Mouse (Mus musculus) frontal cortex, postnatal 10 days (tissue): ENCODE results near the gene Tiparp.

ENCODE experiments used
- DNase-seq, 2 experiments: peaks; one replicate each; pipeline ENCODE4 v3.0.0; 2022; ENCODE audit warnings: low spot score in 2 of 2, mixed read lengths in 1 of 2

Gene Tiparp

GRCm38 (mm10) chr3:65529471-65530215 is 1.4 kb downstream of the Tiparp start:
- peak; percentile 18 to 29 for DNase-seq

DNA sequence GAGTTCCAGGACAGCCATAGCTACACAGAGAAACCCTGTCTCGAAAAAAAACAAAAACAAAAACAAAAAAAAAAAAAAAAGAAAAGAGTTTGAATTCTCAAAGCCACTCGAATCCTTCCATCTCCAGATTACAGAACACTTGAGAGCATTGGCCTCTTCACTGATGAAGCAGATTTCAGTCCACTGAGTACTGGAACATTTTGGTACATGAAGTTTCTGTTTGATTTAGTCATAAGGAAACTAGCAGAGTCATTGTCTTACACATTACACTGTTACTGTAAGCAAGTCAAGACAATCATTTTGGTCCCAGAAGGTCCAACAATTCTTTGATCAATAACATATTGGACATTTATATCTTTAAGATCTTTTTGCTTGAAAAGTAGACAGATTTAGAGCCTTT is 4.8 kb downstream of the Tiparp start:
- DNase-seq = no peak

DNA sequence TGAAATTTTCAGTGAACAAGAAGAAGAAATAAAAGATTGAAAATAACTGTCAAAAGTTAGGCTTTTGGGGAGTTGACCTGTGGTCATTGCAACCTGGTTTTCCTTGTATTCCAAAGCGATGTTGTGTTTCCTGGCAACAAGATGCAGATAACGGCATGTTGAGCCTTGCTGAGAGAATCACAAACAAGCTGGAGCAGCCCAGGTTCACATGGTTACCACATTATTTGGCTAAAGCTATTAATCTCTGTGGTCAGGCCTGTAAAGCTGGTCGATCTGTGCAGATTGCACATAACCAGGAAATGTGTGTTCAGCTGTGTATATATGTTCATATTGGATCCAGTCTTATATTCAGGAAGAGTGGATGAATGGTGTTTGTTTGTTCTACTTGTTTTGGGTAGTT is 5.4 kb downstream of the Tiparp start:
- no peak for DNase-seq

- DNase-seq = no peak
Observed at GRCm38 (mm10) chr3:65534488-65534887, 6.3 kb downstream of the Tiparp start.

- DNase-seq = no peak
Observed at GRCm38 (mm10) chr3:65535087-65535761, 7.0 kb downstream of the Tiparp start.

GRCm38 (mm10) chr3:65537288-65537687 is 9.1 kb downstream of the Tiparp start:
- no peak for DNase-seq

DNA sequence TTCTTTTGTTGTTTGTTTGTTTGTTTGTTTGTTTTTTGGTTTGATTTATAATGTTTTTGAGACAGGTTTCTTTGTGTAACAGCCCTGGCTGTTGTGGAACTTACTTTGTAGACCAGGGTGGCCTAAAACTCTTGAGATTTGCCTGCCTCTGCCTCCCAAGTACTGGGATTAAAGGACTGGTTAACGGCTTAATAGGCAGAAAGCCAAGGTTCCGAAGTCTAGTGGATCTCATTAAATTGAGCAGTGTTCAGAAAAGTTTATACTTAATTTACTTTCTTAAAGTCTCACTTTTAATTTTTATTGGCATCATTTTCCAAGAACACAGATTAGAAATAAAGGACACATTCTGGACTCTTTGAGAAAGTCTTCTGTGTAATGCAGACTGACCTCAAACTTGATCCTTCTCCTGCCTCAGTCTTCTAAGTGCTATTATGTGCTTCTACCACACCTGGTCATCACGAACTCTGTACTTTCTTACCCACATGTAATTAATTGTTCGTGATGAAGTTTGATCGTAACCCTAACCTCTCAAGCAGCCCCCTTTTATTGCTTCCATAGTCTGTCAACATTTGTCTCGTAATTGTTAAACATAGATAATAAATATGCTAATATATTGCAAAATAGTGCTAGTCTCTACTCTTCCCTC is 12.8 kb downstream of the Tiparp start:
- DNase-seq = no peak

GRCm38 (mm10) chr3:65541552-65541935 is 13.3 kb downstream of the Tiparp start:
- DNase-seq = no peak

- no peak for DNase-seq
Observed at GRCm38 (mm10) chr3:65549785-65550184, 21.6 kb downstream of the Tiparp start.

DNA sequence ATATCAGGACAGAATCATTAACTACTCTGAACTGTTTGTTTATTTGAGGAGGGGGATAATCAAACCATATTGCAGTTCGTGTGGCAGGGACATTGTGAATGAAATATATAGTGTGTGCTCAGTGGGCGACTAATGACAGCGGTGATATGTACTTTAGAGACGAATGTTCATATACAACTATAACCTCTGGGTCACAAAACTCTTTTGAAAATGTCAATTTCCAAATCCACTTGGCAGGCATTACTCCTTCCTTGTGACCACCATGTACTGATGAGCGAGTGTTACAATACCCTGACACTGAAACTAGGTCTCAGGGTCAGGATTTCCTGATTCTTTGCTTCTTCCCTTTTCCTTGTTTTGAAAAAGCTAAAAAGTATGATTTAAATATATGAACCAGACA is 22.9 kb downstream of the Tiparp start:
- DNase-seq = no peak

DNA sequence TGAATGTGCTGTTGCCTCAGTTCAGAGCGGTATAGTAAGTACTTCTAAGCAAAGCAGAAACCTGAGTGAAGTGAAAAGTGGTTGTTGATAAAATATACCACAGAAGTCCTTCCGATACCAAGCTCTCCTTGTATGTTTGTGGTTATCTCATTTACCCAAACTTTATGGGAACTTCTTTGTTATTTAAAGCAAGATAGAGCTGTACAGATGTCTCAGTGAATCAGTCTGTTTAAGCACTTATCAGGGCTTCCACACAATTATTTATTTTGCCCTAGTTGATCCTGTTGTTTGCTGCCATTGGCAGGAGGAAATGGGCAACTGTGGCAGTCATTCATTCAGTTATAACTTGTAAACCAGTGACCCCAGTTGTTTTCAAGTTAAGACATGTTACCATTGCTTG is 26.4 kb downstream of the Tiparp start:
- DNase-seq = no peak

GRCm38 (mm10) chr3:65558679-65559078 is 30.5 kb downstream of the Tiparp start:
- DNase-seq = no peak

- DNase-seq = no peak
Observed at GRCm38 (mm10) chr3:65562212-65562611, 34.0 kb downstream of the Tiparp start.

DNA sequence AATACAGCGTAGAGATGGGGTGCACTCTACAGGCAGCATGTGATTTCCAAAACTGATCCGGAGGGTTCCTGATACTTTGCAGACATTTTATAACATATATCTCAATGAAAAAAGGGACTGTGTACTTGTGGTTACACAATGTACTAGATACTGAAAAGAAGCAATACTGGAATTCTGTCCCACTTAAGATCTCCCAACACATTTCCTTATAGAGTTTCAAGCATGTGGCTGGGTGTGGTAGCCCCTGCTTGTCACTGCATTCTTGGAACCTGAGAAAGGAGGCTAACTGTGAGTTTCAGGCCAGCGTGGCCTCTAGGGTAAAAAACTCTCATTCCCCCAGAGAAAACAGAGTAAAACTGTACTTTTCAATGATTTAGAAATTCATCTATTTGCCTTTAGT is 34.5 kb downstream of the Tiparp start:
- DNase-seq = no peak

- DNase-seq = no peak
Observed at GRCm38 (mm10) chr3:65563926-65564624, 35.9 kb downstream of the Tiparp start.

GRCm38 (mm10) chr3:65565632-65566300 is 37.6 kb downstream of the Tiparp start:
- DNase-seq = no peak

DNA sequence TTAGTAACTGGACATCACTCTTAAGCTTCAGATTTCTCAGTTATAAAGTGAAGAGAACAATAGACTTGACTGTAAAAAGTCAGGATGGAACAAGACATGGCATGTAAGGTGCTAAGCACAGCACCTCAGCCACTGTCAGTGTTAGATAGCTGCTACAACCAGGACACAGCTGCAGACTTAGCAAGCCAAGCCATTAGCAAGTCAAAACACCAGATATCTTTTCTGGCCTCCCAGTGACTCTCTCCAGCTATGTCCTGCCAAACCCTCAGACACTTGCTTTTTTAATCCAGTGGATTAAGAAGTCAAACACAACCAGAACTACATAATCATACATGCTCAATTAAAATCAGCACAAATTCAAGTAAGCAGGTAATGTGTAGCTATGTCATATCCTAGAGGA is 41.7 kb downstream of the Tiparp start:
- DNase-seq = no peak

DNA sequence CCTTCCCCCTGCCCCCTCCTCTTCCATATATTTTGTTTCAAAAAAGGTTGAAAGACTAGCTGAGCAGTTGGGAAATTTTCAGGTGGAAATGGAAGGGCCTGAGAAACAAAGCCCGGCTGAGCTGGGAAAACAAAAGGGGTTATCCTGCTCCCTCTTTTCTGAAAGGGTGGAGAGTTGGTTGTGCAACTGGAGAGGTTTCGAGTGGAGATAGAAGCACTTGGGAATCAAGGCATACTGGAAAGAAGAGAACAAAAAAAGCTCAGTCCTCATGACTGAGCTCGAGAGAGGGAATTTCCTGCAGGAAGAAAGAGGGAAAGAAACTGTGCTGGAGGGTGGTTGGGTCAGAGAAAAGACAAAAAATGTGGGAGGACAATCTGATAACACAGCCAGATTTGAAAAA is 45.3 kb downstream of the Tiparp start:
- no peak for DNase-seq

DNA sequence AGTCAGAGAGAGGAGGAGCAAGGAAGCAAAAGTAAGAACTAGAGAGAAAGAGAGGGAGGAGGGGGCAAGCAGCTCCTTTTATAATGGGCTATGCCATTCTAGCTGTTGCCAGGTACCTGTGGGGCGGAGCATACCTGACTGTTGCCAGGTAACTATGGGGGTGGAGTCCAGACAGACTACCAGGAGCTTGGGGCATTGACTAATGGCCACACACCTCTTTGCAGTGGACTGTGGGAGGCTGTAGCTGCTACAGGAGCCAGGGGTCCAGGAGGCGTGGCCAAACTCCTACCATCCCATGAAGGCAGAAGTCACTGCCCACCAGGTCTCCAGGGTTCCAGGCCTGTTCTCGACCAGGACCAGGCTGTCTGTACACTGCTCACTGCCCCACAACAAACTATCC is 49.4 kb downstream of the Tiparp start:
- no peak for DNase-seq

- no peak for DNase-seq
Observed at GRCm38 (mm10) chr3:65579260-65579921, 51.2 kb downstream of the Tiparp start.

- no peak for DNase-seq
Observed at GRCm38 (mm10) chr3:65581596-65581995, 53.4 kb downstream of the Tiparp start.
